Mouse (Mus musculus): ENCODE data around the gene Cldn5. TPM values are rescaled to one million over a fixed set of nuclear protein-coding genes. Genes with fewer than 3 reads are reported as not detected.

Gene Cldn5
- polyA plus RNA-seq, 1 experiment from 2014 or later, result 39.2 TPM

DNA sequence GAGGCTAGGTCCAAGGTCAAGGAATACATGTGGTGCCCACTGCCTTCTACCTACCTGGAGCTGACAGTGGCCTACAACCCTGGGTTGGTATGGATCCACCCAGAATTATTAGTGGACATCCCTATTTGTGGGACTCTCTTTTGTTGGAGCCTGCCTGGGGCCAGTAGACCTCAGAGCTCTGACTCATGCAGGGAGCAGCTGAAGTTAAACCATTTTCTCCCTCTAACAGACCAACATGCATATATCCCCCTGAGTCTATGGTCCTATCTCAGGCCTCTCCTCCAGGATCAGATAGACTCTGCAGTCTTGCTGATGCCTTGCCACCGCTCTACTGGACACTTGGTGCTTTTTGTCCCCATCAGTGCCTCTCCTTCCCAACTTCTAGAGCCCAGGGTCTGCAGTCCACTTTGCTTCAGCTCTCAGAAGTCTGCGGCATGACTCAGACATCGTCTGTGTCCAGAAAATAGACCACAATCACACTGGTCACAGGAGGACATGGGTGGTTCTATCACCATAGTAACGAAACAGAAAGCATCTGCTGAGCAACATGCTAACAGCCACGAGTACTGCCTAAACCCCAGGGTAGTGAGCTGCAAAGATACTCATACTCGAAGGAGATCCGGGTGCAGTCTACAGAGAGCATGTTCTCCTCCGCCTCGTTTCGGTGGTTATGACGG lies 18.7 kb downstream of the Cldn5 start:
- WGBS, result 91% methylated on average over 11 of the region's 11 CpGs
- Histone ChIP-seq H3K36me3 (peaks cover 76% of the 10 kb centered on the region), H3K4me2 (replicated peaks) (no peak overlapping the region), H3K4me1 (no peaks in the 10 kb centered on the region), H3K27me3 (no peaks in the 10 kb centered on the region), H3K27ac (replicated peaks) (no peak overlapping the region), H3K4me3 (no peak overlapping the region), H3K9ac (replicated peaks) (no peak overlapping the region), H3K9me3 (no peaks in the 10 kb centered on the region)
- no peak for ATAC-seq (ENCODE audit: low FRiP score, low read depth)

DNA sequence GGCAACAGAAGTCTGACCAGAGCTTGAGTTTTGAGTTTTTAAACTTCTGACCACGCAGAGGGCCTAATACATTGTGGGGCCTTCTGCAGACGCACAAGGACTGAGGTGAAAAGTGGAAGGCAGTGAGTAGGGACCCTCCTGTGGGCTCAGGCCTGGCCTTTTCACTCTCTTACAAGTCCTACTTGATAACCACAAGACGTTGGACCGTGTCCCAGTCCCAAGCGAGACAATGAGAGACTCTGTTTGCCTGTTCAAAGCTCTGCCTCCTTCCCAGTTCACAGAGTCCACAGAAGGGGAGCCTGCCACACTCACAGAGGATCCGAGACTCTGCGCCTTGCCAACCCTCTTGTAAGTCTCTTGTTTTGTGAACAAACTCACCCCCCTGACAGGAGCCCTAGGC lies 20.0 kb downstream of the Cldn5 start:
- Histone ChIP-seq H3K9me3 (no peaks in the 10 kb centered on the region), H3K27me3 (no peaks in the 10 kb centered on the region), H3K9ac (replicated peaks) (no peak overlapping the region), H3K4me2 (replicated peaks) (no peak overlapping the region), H3K4me3 (no peak overlapping the region), H3K4me1 (no peaks in the 10 kb centered on the region), H3K36me3 (peaks cover 83% of the 10 kb centered on the region), H3K27ac (replicated peaks) (no peak overlapping the region)
- no peak for ATAC-seq (ENCODE audit: low FRiP score, low read depth)
- 94% methylated on average over 7 of the region's 7 CpGs for WGBS

DNA sequence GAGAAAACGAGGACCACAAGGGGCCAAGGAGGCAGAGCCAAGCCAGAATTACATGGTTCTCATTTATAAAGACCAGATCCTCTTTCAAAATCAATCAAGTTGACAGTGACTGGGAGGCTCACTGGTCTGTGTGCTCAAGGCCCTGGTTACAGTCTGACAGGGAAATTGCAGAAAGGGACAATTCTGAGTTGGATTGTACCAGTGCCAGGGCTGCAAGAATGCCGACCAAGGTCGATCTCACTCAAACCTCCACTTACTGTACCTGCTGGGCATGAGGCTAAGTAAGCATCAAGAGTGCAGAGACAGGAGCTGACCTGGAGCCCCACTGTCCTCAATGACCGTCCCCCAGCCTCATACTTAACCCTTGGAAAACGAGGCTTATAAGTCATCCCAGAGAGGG lies 21.5 kb downstream of the Cldn5 start:
- H3K4me1 ChIP-seq, result no peaks in the 10 kb centered on the region
- H3K4me2 ChIP-seq (replicated peaks), result no peak overlapping the region
- no peaks in the 10 kb centered on the region for H3K9me3 ChIP-seq
- no peak for ATAC-seq (ENCODE audit: low FRiP score, low read depth)
- H3K27me3 ChIP-seq, result no peaks in the 10 kb centered on the region
- no peak overlapping the region for H3K9ac ChIP-seq (replicated peaks)
- no peak overlapping the region for H3K4me3 ChIP-seq
- H3K27ac ChIP-seq (replicated peaks), result no peak overlapping the region
- WGBS, result 89% methylated on average over 5 of the region's 5 CpGs
- H3K36me3 ChIP-seq, result peaks cover 72% of the 10 kb centered on the region

DNA sequence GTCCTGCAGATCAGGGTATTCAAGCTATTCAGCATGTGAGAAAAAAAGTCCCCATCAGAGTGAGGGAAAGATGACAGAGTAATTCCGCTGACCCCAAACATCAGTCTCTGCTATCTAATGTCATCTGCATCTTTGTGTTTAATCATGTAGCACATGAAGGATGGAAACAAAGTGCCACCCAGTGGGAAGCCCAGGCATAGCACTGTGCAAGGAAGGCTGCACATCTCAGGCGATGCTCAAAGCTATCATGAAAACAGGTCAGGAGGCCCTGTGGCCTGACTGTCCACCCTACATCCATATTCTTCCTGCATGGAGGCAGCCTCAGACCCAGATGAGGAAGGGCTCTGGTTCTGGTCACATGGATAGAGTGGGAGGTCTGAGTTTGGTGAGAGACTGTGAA lies 22.2 kb downstream of the Cldn5 start:
- ATAC-seq (ENCODE audit: low FRiP score, low read depth), result peak; percentile 47; the same call in 1 of the 2 replicates

DNA sequence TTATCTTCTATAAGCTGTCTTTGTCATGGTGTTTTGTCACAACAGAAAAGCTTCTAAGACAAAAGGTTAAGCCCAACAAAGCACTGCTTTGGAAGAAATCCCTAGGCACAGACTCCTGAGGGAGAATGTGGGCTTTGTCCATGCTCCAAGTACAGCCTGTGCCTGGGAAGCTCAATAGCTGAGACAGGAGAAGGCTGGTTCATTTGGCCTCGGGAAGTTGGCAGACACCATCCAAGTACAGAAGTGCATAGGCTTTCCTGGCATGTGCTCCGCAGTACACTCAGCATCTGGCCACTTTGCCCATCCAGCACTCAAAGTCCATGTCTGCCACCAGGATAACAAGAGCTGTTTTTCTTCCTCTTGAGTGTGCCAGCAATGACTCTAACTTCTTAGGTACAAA lies 29.1 kb downstream of the Cldn5 start:
- Histone ChIP-seq H3K27me3 (no peaks in the 10 kb centered on the region), H3K4me2 (replicated peaks) (no peak overlapping the region), H3K36me3 (peaks cover 54% of the 10 kb centered on the region), H3K9me3 (no peaks in the 10 kb centered on the region), H3K4me1 (peaks cover 5% of the 10 kb centered on the region; the same call in 1 of the 2 replicates), H3K4me3 (no peak overlapping the region), H3K27ac (replicated peaks) (no peak overlapping the region), H3K9ac (replicated peaks) (no peak overlapping the region)
- no peak for ATAC-seq (ENCODE audit: low FRiP score, low read depth)
- WGBS, result 86% methylated on average over 2 of the region's 2 CpGs

More for the DNA sequence above, 22.2 kb downstream of the Cldn5 start:
- Histone ChIP-seq H3K4me1 (no peaks in the 10 kb centered on the region), H3K36me3 (peaks cover 65% of the 10 kb centered on the region), H3K27me3 (no peaks in the 10 kb centered on the region), H3K4me2 (replicated peaks) (no peak overlapping the region), H3K9me3 (no peaks in the 10 kb centered on the region), H3K27ac (replicated peaks) (no peak overlapping the region), H3K4me3 (no peak overlapping the region), H3K9ac (replicated peaks) (no peak overlapping the region)
- 84% methylated on average over 2 of the region's 2 CpGs for WGBS

DNA sequence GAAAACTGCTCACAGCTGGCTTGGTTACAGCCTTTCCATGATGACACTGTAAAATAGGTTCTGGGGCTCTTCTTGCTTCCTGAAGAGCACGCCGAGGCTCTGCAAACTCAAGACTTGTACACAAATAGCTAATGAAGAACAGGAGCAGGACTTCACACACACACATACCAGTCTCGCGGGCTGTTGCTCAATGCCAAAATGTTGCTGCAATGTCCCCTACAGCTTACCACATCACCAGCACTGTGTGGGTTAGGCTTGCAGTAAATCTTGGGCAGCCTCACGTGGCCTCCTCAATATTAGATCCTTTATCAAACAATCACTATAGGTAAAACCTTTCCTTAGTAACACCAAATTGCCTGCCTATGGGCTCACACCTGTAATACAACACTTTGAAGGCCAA lies 32.4 kb downstream of the Cldn5 start:
- no peak overlapping the region for H3K4me2 ChIP-seq (replicated peaks)
- peaks cover 42% of the 10 kb centered on the region for H3K36me3 ChIP-seq
- ATAC-seq (ENCODE audit: low FRiP score, low read depth), result no peak
- H3K4me1 ChIP-seq, result peaks cover 23% of the 10 kb centered on the region
- H3K9ac ChIP-seq (replicated peaks), result no peak overlapping the region
- no peak overlapping the region for H3K4me3 ChIP-seq
- no peak overlapping the region for H3K27ac ChIP-seq (replicated peaks)
- H3K9me3 ChIP-seq, result no peaks in the 10 kb centered on the region
- 93% methylated on average over 5 of the region's 5 CpGs for WGBS
- no peaks in the 10 kb centered on the region for H3K27me3 ChIP-seq

DNA sequence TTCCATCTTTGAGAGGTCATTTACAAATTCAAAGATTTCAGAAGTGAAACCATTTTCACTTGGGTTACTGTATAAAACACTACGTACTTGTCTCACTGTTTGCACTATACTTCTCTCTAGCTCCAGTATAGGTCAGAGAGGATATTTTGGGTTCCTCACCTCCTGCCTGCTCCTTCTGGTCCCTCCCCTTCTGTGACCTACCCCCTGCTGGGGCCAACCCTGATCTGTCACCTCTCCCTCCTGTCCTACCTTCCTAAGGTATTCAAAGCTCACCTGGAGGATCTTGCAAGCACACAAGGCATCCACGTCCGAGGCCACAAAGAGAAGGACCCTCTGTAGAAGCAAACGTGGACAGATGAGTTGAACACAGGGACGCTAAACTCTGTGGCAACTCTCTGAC lies 34.4 kb downstream of the Cldn5 start:
- no peaks in the 10 kb centered on the region for H3K27me3 ChIP-seq
- 4% methylated on average over 5 of the region's 5 CpGs for WGBS
- H3K27ac ChIP-seq (replicated peaks), result no peak overlapping the region
- peaks cover 46% of the 10 kb centered on the region for H3K36me3 ChIP-seq
- peaks cover 24% of the 10 kb centered on the region for H3K4me1 ChIP-seq
- H3K9ac ChIP-seq (replicated peaks), result peak overlapping the region; percentile 63
- H3K9me3 ChIP-seq, result no peaks in the 10 kb centered on the region
- peak overlapping the region; percentile 84 for H3K4me2 ChIP-seq (replicated peaks)
- ATAC-seq (ENCODE audit: low FRiP score, low read depth), result peak; percentile 7
- peak overlapping the region; percentile 84 for H3K4me3 ChIP-seq

DNA sequence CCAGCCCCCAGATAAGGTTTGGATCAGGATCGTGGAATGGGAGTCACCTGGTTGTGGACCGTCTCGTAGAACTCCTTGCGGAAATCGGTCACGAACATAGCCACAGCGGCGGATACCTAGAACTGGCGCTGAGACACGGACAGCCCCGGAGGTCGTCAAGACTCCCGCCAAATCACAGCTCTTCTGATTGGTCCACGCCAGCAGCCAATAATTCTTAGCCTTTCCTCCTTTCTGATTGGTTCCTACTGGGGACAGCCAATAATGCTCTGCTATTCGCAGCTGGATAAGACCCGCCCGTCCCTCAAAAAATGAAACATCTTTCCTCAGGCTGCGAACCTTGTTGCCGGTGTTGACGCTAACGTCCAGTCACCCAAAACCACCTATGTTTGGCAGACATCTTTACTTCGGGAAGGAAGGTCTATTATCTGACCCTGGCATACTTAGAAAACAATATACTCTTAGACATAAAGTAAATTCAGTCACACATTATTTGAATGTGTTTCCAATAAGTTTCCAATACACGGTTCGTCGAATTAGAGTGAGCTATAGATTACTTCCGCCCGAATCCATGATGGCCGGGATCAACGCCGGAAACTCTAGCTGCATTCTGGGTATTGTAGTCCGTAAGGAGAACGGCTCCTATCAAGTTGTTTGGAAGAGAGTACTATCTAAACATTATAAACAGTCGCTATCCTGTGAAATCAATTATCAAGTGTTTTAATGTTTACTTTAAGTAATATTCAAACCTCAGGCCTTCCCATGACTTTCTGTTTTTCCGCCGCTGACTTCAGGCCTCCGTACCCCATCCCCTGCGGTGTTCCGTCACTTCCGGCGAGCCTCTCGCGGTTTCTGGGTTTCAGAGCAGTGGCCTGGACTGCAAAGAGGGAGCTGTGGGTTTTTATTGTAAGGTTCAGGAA lies 35.1 kb downstream of the Cldn5 start, which contains the start of the genes Ufd1 and Cdc45:
Gene Ufd1, plus strand, starts transcription at position 312 of the 917 bp plus-strand sequence.
Gene Cdc45, minus strand, starts transcription at position 520 of the 917 bp plus-strand sequence.
- Histone ChIP-seq H3K4me1 (peaks cover 24% of the 10 kb centered on the region), H3K4me3 (peak within 1 kb of the TSS; percentile 84), H3K27me3 (no peaks in the 10 kb centered on the region), H3K36me3 (peaks cover 46% of the 10 kb centered on the region), H3K27ac (replicated peaks) (peak within 1 kb of the TSS; percentile 61), H3K9me3 (no peaks in the 10 kb centered on the region), H3K4me2 (replicated peaks) (peak within 1 kb of the TSS; percentile 84), H3K9ac (replicated peaks) (peak within 1 kb of the TSS; percentile 84)
- under 1% methylated on average over 42 of the region's 42 CpGs for WGBS
- peak; percentile 97 for ATAC-seq (ENCODE audit: low FRiP score, low read depth)

DNA sequence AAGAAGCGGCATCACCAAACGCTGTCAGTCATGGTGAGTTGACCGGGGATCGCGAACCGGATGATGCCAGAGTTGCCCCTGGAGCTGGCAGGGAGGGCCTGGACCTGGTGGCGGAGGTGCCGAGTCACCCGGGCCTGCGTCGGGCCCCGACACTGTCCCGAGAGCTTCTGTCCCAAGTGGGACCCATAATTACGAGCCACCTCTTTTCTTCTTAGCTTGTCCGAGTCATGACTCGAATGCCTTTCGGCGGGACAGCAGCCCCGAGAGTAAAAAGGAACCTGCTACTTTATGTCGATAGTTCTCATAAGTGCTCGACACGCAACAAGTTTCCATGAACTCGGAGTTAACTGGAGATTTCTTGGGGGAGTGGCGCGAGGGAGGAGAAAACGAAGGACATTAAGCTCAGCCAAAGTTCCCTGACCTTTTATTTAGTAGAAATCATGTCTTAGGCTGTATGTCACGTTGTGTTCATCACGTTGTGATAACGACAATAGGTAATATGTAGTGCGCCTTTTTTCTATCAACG lies 35.8 kb downstream of the Cldn5 start:
- no peaks in the 10 kb centered on the region for H3K9me3 ChIP-seq
- peak; percentile 64 for ATAC-seq (ENCODE audit: low FRiP score, low read depth)
- WGBS, result 3% methylated on average over 31 of the region's 31 CpGs

DNA sequence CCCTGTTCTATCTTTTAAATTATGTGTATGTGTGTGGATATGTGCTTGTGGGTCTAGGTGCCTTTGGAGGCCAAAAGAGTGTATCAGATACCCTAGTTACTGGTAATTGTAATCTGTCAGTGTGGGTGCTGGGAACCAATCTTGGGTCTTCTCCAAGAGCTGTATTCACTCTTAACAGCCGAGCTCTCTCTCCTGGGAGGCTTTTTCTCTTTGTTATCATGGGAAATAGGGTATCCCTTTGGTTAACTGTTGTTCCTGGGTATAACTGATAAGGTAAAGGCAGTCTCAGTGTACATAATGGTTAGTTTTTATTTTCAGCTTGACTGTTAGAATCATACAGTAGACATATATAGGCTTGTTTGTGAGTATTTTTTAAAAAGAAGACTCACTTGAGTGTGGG lies 45.7 kb downstream of the Cldn5 start:
- ATAC-seq (ENCODE audit: low FRiP score, low read depth), result no peak
- Histone ChIP-seq H3K36me3 (peaks cover 98% of the 10 kb centered on the region), H3K4me3 (no peak overlapping the region), H3K4me1 (no peaks in the 10 kb centered on the region), H3K4me2 (replicated peaks) (no peak overlapping the region), H3K27ac (replicated peaks) (no peak overlapping the region), H3K9me3 (no peaks in the 10 kb centered on the region), H3K9ac (replicated peaks) (no peak overlapping the region), H3K27me3 (no peaks in the 10 kb centered on the region)
- 86% methylated on average over 1 of the region's 1 CpGs for WGBS

More for the DNA sequence above, 35.8 kb downstream of the Cldn5 start:
- Histone ChIP-seq H3K4me3 (peak overlapping the region; percentile 84), H3K9ac (replicated peaks) (peak overlapping the region; percentile 84), H3K36me3 (peaks cover 47% of the 10 kb centered on the region), H3K4me2 (replicated peaks) (peak overlapping the region; percentile 84), H3K4me1 (peaks cover 24% of the 10 kb centered on the region), H3K27ac (replicated peaks) (peak overlapping the region; percentile 61; the same call in 1 of the 2 replicates), H3K27me3 (no peaks in the 10 kb centered on the region)

DNA sequence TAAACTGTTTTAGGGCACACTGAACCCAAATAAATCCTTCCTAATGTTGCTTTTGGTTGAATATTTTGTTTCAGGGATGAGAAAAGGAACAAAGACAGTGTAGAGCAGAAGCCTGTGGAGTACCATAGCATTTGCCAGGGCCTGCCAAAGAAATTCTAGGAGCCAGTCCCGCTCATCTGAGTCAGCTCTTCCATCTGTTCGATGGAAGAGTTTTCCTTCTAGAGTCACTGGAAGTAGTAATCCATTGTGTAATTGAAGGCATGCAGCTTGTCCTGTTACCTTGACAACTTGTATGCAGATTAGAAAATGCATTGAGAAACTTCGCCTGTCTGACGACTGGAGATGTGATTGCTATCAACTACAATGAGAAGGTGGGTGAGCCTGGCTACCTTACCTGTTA lies 46.3 kb downstream of the Cldn5 start:
- Histone ChIP-seq H3K4me1 (no peaks in the 10 kb centered on the region), H3K36me3 (peaks cover 98% of the 10 kb centered on the region), H3K4me3 (no peak overlapping the region), H3K9ac (replicated peaks) (no peak overlapping the region), H3K9me3 (no peaks in the 10 kb centered on the region), H3K4me2 (replicated peaks) (no peak overlapping the region), H3K27ac (replicated peaks) (no peak overlapping the region), H3K27me3 (no peaks in the 10 kb centered on the region)
- WGBS, result 70% methylated on average over 4 of the region's 4 CpGs
- no peak for ATAC-seq (ENCODE audit: low FRiP score, low read depth)
